Mouse (Mus musculus) neural tube, embryonic 11.5 days (tissue): Measurements from ENCODE around the gene St3gal3. TPM values are rescaled to one million over a fixed set of nuclear protein-coding genes. Genes with fewer than 3 reads are reported as not detected.

Source experiments
- ATAC-seq: fragments of 200-750 bp; cut with Nextera tagmentation; 2 replicates; pipeline ENCODE4 v1.8.0; 2017; ENCODE audit warnings: moderate number of reproducible peaks, mild to moderate bottlenecking, moderate TSS enrichment, moderate library complexity; ENCODE audit not compliant: insufficient read depth, low FRiP score, low TSS enrichment
- DNase-seq: peaks from one replicate; pipeline ENCODE4 v3.0.0-alpha.2; 2015; ENCODE audit warnings: low spot score
- H3K27ac ChIP-seq: fragments of 300-500 bp; sonication (generic); 2 replicates; pipeline ENCODE4 v1.5.1; 2014; ENCODE audit warnings: low read depth, mild to moderate bottlenecking, low read length
- H3K27me3 ChIP-seq: fragments of 300-500 bp; sonication (generic); 2 replicates; pipeline ENCODE4 v1.6.1; 2014; ENCODE audit warnings: mild to moderate bottlenecking, low read length, mixed read lengths; ENCODE audit not compliant: control insufficient read depth, insufficient read depth
- H3K36me3 ChIP-seq: fragments of 300-500 bp; sonication (generic); 2 replicates; pipeline ENCODE4 v1.6.1; 2014; ENCODE audit warnings: mild to moderate bottlenecking, low read length, moderate library complexity, mixed read lengths; ENCODE audit not compliant: control insufficient read depth, insufficient read depth
- H3K4me1 ChIP-seq: fragments of 300-500 bp; sonication (generic); 2 replicates; pipeline ENCODE4 v1.6.1; 2014; ENCODE audit warnings: low read length, mixed read lengths; ENCODE audit not compliant: control insufficient read depth, insufficient read depth
- H3K4me2 ChIP-seq: fragments of 300-500 bp; sonication (generic); 2 replicates; pipeline ENCODE4 v1.6.1; 2014; ENCODE audit warnings: low read depth, mild to moderate bottlenecking, moderate library complexity
- H3K4me3 ChIP-seq: fragments of 300-500 bp; sonication (generic); 2 replicates; pipeline ENCODE4 v1.5.1; 2014; ENCODE audit warnings: low read depth, low read length
- H3K9ac ChIP-seq: fragments of 300-500 bp; sonication (generic); 2 replicates; pipeline ENCODE4 v1.6.1; 2014; ENCODE audit warnings: mild to moderate bottlenecking, low read length
- H3K9me3 ChIP-seq: fragments of 300-500 bp; sonication (generic); 2 replicates; pipeline ENCODE4 v1.6.1; 2016; ENCODE audit warnings: low read length; ENCODE audit not compliant: control insufficient read depth
- WGBS: fragments of 180-500 bp; shearing (Covaris S2); extraction: QIAGEN DNeasy Blood & Tissue Kit; methylation state at CpG from one replicate; pipeline ENCODE4 v1.1.7; 2014; 5-methylcytosine and 5-hydroxymethylcytosine counted together
- polyA plus RNA-seq: library from polyadenylated mRNA; unstranded; fragments of >200 nt; fragmentation: Nextera tagmentation; extraction: Ambion mirVana; gene quantifications from 2 replicates; pipeline ENCODE4 v1.2.1, GENCODE M21; 2014

Gene St3gal3
- polyA plus RNA-seq, 1 experiment from 2014 or later, result 5.2 TPM

GRCm38 (mm10) chr4:117991055-117991627 lies 143.6 kb downstream of the St3gal3 start:
- DNase-seq (no peak), ATAC-seq (no peak)
- H3K27me3 ChIP-seq, result no peaks in the 10 kb centered on the region

GRCm38 (mm10) chr4:117990571-117990970 lies 144.1 kb downstream of the St3gal3 start:
- H3K9me3 ChIP-seq, result no peaks in the 10 kb centered on the region
- H3K4me3 ChIP-seq, result no peak overlapping the region
- ATAC-seq (no peak), DNase-seq (no peak)
- H3K9ac ChIP-seq, result no peak overlapping the region
- H3K4me1 ChIP-seq, result no peaks in the 10 kb centered on the region
- H3K4me2 ChIP-seq, result no peak overlapping the region
- H3K27ac ChIP-seq, result no peak overlapping the region
- no peaks in the 10 kb centered on the region for H3K27me3 ChIP-seq
- WGBS, result 88% methylated on average over 3 of the region's 3 CpGs
- no peaks in the 10 kb centered on the region for H3K36me3 ChIP-seq

More at GRCm38 (mm10) chr4:117991055-117991627, 143.6 kb downstream of the St3gal3 start:
- WGBS, result 87% methylated on average over 8 of the region's 8 CpGs
- no peaks in the 10 kb centered on the region for H3K36me3 ChIP-seq
- H3K9ac ChIP-seq, result no peak overlapping the region
- H3K4me1 ChIP-seq, result no peaks in the 10 kb centered on the region
- H3K9me3 ChIP-seq, result no peaks in the 10 kb centered on the region
- no peak overlapping the region for H3K4me2 ChIP-seq
- H3K4me3 ChIP-seq, result no peak overlapping the region
- H3K27ac ChIP-seq, result no peak overlapping the region

- Histone ChIP-seq H3K9me3 (no peaks in the 10 kb centered on the region), H3K27me3 (no peaks in the 10 kb centered on the region), H3K4me3 (no peak overlapping the region), H3K4me1 (no peaks in the 10 kb centered on the region), H3K4me2 (no peak overlapping the region), H3K27ac (no peak overlapping the region), H3K9ac (no peak overlapping the region), H3K36me3 (no peaks in the 10 kb centered on the region)
- WGBS, result 91% methylated on average over 12 of the region's 12 CpGs
- no peak for ATAC-seq
- no peak for DNase-seq
These were observed 144.9 kb downstream of the St3gal3 start for GRCm38 (mm10) chr4:117989801-117990200.

GRCm38 (mm10) chr4:117986766-117987165 lies 147.9 kb downstream of the St3gal3 start:
- WGBS, result 87% methylated on average over 8 of the region's 8 CpGs
- Histone ChIP-seq H3K4me3 (no peak overlapping the region), H3K27me3 (no peaks in the 10 kb centered on the region), H3K36me3 (no peaks in the 10 kb centered on the region), H3K9me3 (no peaks in the 10 kb centered on the region), H3K4me1 (no peaks in the 10 kb centered on the region), H3K9ac (no peak overlapping the region), H3K27ac (no peak overlapping the region), H3K4me2 (no peak overlapping the region)
- ATAC-seq, result no peak
- DNase-seq, result no peak

- H3K4me3 ChIP-seq, result no peak overlapping the region
- H3K4me1 ChIP-seq, result no peaks in the 10 kb centered on the region
- no peaks in the 10 kb centered on the region for H3K9me3 ChIP-seq
- no peaks in the 10 kb centered on the region for H3K36me3 ChIP-seq
- H3K27me3 ChIP-seq, result no peaks in the 10 kb centered on the region
- H3K9ac ChIP-seq, result no peak overlapping the region
- WGBS, result 84% methylated on average over 8 of the region's 8 CpGs
- DNase-seq (no peak), ATAC-seq (no peak)
- H3K27ac ChIP-seq, result no peak overlapping the region
- no peak overlapping the region for H3K4me2 ChIP-seq
These were observed 149.6 kb downstream of the St3gal3 start for GRCm38 (mm10) chr4:117984993-117985587.

GRCm38 (mm10) chr4:117984206-117984605 lies 150.5 kb downstream of the St3gal3 start:
- Histone ChIP-seq H3K4me1 (no peaks in the 10 kb centered on the region), H3K4me3 (no peak overlapping the region)
- no peak for DNase-seq

GRCm38 (mm10) chr4:117982706-117983105 lies 152.0 kb downstream of the St3gal3 start:
- DNase-seq (no peak), ATAC-seq (no peak)
- Histone ChIP-seq H3K27me3 (no peaks in the 10 kb centered on the region), H3K4me1 (no peaks in the 10 kb centered on the region), H3K36me3 (no peaks in the 10 kb centered on the region), H3K9me3 (no peaks in the 10 kb centered on the region), H3K27ac (no peak overlapping the region), H3K4me3 (no peak overlapping the region), H3K4me2 (no peak overlapping the region), H3K9ac (no peak overlapping the region)
- 82% methylated on average over 7 of the region's 7 CpGs for WGBS

More at GRCm38 (mm10) chr4:117984206-117984605, 150.5 kb downstream of the St3gal3 start:
- ATAC-seq, result no peak
- no peak overlapping the region for H3K4me2 ChIP-seq
- H3K36me3 ChIP-seq, result no peaks in the 10 kb centered on the region
- H3K27me3 ChIP-seq, result no peaks in the 10 kb centered on the region
- H3K9ac ChIP-seq, result no peak overlapping the region
- 98% methylated on average over 3 of the region's 3 CpGs for whole genome bisulfite sequencing
- no peaks in the 10 kb centered on the region for H3K9me3 ChIP-seq
- H3K27ac ChIP-seq, result no peak overlapping the region

GRCm38 (mm10) chr4:117981518-117981917 lies 153.2 kb downstream of the St3gal3 start:
- no peak overlapping the region for H3K4me2 ChIP-seq
- DNase-seq (no peak), ATAC-seq (no peak)
- H3K9ac ChIP-seq, result no peak overlapping the region
- no peak overlapping the region for H3K27ac ChIP-seq
- H3K4me3 ChIP-seq, result no peak overlapping the region
- 75% methylated on average over 3 of the region's 5 CpGs for WGBS
- H3K4me1 ChIP-seq, result no peaks in the 10 kb centered on the region
- H3K27me3 ChIP-seq, result no peaks in the 10 kb centered on the region
- no peaks in the 10 kb centered on the region for H3K9me3 ChIP-seq
- no peaks in the 10 kb centered on the region for H3K36me3 ChIP-seq

GRCm38 (mm10) chr4:117980161-117980560 lies 154.6 kb downstream of the St3gal3 start:
- ATAC-seq, result no peak
- H3K4me3 ChIP-seq, result no peak overlapping the region

More at GRCm38 (mm10) chr4:117980161-117980560, 154.6 kb downstream of the St3gal3 start:
- Histone ChIP-seq H3K9me3 (no peaks in the 10 kb centered on the region), H3K27me3 (no peaks in the 10 kb centered on the region), H3K27ac (no peak overlapping the region), H3K36me3 (no peaks in the 10 kb centered on the region), H3K9ac (no peak overlapping the region), H3K4me2 (no peak overlapping the region), H3K4me1 (no peaks in the 10 kb centered on the region)
- 94% methylated on average over 4 of the region's 4 CpGs for WGBS
- no peak for DNase-seq
